Mouse (Mus musculus): ENCODE data around the gene Canx. TPM values are rescaled to one million over a fixed set of nuclear protein-coding genes. Genes with fewer than 3 reads are reported as not detected.
"Not testable (repeated sequence)": the region's sequence is repeated elsewhere in the genome, so short reads cannot be mapped to it uniquely, and the experiment has no call there.

Gene Canx
- polyA plus RNA-seq, 1 experiment from 2014 or later = 308 TPM

DNA sequence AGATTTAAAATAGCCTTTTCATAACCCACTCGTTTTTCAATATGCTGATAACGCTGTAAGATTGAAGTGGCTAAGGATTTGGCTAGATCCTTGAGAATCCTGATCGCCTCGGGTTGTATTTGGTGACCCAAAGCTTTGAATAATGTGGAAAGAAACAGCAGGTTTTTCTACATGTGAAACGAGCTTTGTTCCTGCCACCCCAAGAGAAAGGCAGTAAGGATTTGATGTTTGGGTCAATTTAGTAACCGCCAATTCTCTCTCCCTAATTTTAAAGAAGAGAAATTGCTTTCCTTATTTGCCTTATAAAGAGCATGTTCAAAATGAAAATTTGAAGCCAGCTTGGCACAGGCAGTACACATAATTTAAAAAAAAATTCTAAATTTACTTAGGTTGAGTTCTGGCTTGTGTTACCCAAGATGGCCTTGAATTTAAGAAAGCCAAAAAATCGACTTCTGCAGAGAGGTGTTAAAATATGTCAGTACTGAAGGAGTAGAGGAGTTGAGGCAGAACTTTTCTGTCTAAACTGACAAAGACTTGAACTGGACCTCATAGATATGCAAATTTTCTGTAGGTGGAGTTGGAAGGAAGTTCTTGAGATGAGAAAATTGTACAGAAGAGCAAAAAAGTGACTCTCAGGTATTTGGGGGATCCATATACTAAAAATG, 961 bp upstream of the Canx start:
- H3K36me3 ChIP-seq = no peaks in the 10 kb centered on the region
- peak overlapping the region; percentile 68 for H3K4me2 ChIP-seq (replicated peaks)
- H3K27ac ChIP-seq = peak overlapping the region; percentile 88
- no peaks in the 10 kb centered on the region for H3K27me3 ChIP-seq
- no peak for ATAC-seq (ENCODE audit: low FRiP score)
- 8% methylated on average over 7 of the region's 7 CpGs for WGBS
- no peaks in the 10 kb centered on the region for H3K9me3 ChIP-seq (replicated peaks)
- H3K4me3 ChIP-seq = peak overlapping the region; percentile 86
- H3K4me1 ChIP-seq = peaks cover 25% of the 10 kb centered on the region
- H3K9ac ChIP-seq = peak overlapping the region; percentile 82

DNA sequence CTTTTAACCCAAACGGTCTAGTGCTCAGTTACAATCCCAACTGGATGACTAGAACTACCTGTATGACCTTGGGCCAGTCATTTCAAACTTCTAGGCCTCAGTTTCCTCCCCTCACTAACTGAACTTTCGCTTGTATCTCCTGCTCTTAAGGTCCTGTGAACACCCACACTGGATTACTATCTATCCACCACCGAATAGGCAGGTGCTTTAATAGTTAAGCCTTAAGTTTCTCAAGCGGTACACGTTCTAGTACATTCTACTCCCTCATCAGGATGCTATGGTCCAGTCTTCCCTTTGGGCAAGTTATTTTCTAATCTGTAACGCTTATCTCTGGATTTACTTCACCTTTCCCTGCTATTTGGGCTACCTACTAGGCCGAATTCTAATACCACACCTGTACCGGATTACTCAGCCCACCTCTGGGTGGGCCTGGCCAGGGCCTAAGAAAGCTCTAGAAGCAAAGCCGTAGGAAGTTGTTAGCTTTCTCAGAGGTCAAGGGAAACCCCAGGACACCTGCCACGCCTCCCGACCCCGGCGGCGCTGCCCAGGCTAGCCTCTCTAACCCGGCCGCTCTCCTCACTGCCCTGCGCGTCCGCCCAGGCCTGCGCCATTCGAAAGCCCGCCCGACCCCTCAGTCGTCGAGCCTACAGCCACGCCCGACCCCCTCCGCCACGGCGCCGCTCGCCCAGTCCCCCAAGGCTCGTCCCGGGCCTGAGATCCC, 562 bp downstream of the Canx start:
- no peaks in the 10 kb centered on the region for H3K27me3 ChIP-seq
- peaks cover 25% of the 10 kb centered on the region for H3K4me1 ChIP-seq
- no peaks in the 10 kb centered on the region for H3K9me3 ChIP-seq (replicated peaks)
- H3K4me3 ChIP-seq = peak overlapping the region; percentile 86
- H3K4me2 ChIP-seq (replicated peaks) = peak overlapping the region; percentile 82
- peak overlapping the region; percentile 84 for H3K9ac ChIP-seq
- H3K27ac ChIP-seq = peak overlapping the region; percentile 84
- H3K36me3 ChIP-seq = 0 out of 2 replicates have a peak, but pooled peaks cover under 1% of the 10 kb centered on the region
- ATAC-seq (ENCODE audit: low FRiP score) = peak; percentile 83
- WGBS = 2% methylated on average over 34 of the region's 34 CpGs

DNA sequence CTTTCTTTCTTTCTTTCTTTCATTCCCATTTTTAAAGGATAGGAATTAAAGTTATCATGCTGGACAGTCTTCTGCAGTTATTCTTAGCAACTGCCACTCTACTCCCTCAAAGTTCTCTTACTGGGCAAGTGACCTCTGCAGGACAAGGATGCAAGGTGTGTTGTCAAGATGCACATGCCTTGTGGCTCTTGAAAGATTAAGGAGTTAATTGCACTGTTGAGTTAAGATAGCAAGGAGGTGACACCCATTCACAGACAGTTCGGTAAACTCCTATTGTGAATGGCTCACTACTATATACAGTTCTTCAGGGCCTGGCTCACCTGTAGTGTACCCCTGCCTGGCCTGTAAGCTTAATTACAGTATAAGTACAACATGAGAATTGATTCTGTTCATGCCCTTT, 1.6 kb downstream of the Canx start:
- peak overlapping the region; percentile 86 for H3K4me3 ChIP-seq

DNA sequence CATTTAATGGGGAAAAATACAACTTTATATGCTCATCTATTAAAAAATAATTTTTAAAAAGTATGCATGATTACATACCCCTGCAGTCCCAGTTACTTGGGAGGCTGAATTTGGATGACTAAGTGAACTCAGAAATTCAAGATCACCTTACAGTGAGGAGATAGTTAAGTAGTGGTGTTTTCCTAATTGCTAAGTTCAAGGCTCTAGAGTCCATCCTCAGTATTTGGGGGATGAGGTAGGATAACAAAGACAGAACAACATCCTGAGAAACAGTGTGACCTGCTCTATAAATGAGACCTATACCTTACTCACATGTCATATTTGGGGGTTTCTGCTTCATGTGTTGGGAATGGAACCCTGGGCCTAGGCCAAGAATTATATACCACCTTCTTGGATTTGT, 3.1 kb downstream of the Canx start:
- Histone ChIP-seq H3K9me3 (replicated peaks) (no peaks in the 10 kb centered on the region), H3K27ac (no peak overlapping the region), H3K9ac (no peak overlapping the region), H3K4me1 (peaks cover 25% of the 10 kb centered on the region), H3K36me3 (peaks cover 10% of the 10 kb centered on the region), H3K4me2 (replicated peaks) (0 out of 2 replicates have a peak overlapping the region, but pooled peaks have one; percentile 6), H3K27me3 (no peaks in the 10 kb centered on the region), H3K4me3 (no peak overlapping the region)
- ATAC-seq (ENCODE audit: low FRiP score) = no peak

More for the DNA sequence above, 1.6 kb downstream of the Canx start:
- H3K9ac ChIP-seq = peak overlapping the region; percentile 84
- no peak for ATAC-seq (ENCODE audit: low FRiP score)
- no peak overlapping the region for H3K27ac ChIP-seq
- peaks cover 8% of the 10 kb centered on the region for H3K36me3 ChIP-seq
- no peaks in the 10 kb centered on the region for H3K9me3 ChIP-seq (replicated peaks)
- H3K4me1 ChIP-seq = peaks cover 25% of the 10 kb centered on the region
- 53% methylated on average over 1 of the region's 1 CpGs for WGBS
- H3K27me3 ChIP-seq = no peaks in the 10 kb centered on the region
- H3K4me2 ChIP-seq (replicated peaks) = peak overlapping the region; percentile 82

DNA sequence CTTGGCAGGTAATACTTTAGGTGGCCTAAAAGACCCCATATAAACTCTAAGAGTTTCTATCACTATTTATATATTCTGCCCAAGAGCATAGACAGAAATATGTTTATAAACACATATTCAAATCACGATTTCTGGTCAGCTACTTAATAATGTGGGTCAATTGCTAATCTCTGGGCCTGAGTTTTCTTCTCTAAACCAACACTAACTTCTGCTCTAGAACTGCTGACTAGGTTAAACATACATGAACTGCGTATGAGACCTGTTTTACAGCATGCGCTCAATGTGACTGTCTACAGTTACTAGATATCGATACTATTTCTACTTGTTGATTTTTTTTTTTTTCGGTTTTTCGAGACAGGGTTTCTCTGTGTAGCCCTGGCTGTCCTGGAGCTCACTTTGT, 4.2 kb downstream of the Canx start:
- no peak for ATAC-seq (ENCODE audit: low FRiP score)
- no peak overlapping the region for H3K9ac ChIP-seq
- H3K9me3 ChIP-seq (replicated peaks) = no peaks in the 10 kb centered on the region
- H3K4me1 ChIP-seq = peaks cover 20% of the 10 kb centered on the region
- no peak overlapping the region for H3K27ac ChIP-seq
- no peaks in the 10 kb centered on the region for H3K27me3 ChIP-seq
- WGBS = 98% methylated on average over 6 of the region's 6 CpGs
- peaks cover 10% of the 10 kb centered on the region for H3K36me3 ChIP-seq
- H3K4me2 ChIP-seq (replicated peaks) = no peak overlapping the region
- H3K4me3 ChIP-seq = no peak overlapping the region

DNA sequence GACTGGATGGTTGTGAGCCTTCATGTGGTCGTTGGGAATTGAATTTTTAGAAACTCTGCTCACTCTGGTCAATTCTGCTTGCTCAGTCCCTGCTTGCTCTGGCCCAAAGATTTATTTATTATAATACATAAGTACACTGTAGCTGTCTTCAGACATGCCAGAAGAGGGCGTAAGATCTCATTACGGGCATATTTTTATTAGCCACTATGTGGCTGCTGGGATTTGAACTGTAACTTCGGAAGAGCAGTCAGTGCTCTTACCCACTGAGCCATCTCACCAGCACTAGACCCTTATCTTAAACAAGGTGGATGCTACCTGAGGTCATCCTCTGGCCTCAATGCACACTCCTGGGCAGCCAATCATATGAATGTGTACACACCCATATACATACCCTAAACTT, 6.1 kb downstream of the Canx start:
- not testable (repeated sequence) for H3K27me3 ChIP-seq; H3K4me2 ChIP-seq (replicated peaks); H3K9me3 ChIP-seq (replicated peaks); H3K27ac ChIP-seq; H3K4me3 ChIP-seq; H3K9ac ChIP-seq; ATAC-seq (ENCODE audit: low FRiP score)
- 84% methylated on average over 4 of the region's 4 CpGs for WGBS
- H3K36me3 ChIP-seq = peaks cover 10% of the 10 kb centered on the region
- H3K4me1 ChIP-seq = peaks cover 16% of the 10 kb centered on the region

DNA sequence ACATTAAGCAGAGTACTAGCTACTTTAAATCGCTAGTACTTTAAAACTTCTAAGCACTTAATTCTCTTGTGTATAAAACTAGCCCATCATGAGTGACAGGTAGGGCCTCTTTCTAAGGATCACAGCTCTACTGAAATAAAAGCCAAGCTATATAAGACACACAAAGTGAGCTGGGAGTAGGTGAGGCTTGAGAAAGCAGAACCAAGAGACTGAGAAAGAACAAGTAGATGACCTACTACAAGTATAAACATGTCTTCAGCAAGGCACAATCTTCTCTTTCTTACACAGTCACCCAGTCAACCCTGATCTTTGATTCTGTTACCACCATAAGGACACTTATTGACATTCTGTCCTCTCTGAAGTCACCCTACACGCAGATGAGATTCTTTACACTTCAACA, 12.7 kb downstream of the Canx start:
- Histone ChIP-seq H3K27me3 (no peaks in the 10 kb centered on the region), H3K9me3 (replicated peaks) (no peaks in the 10 kb centered on the region), H3K9ac (no peak overlapping the region), H3K4me3 (no peak overlapping the region), H3K36me3 (peaks cover 28% of the 10 kb centered on the region), H3K4me1 (no peaks in the 10 kb centered on the region), H3K27ac (no peak overlapping the region), H3K4me2 (replicated peaks) (no peak overlapping the region)
- WGBS = 88% methylated on average over 2 of the region's 2 CpGs
- no peak for ATAC-seq (ENCODE audit: low FRiP score)

DNA sequence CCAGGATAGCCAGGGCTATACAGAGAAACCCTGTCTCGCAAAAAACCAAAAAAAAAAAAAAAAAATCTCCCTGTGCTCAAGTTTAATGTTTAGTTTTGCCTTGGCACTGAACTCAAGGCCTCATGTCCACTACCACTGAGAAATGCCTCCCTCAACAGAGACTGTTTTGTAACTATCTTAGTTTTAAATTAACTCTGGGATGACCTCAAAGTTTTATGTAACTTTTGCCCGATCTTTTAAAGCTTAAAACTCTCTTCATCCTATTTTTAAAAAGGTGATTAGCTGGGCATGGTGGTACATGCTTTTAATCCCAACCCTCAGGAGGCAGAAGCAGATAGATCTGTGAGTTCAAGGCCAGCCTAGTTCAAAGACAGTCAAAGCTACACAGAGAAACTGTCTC, 22.1 kb downstream of the Canx start:
- H3K36me3 ChIP-seq = peaks cover 80% of the 10 kb centered on the region
- 88% methylated on average over 2 of the region's 2 CpGs for WGBS

DNA sequence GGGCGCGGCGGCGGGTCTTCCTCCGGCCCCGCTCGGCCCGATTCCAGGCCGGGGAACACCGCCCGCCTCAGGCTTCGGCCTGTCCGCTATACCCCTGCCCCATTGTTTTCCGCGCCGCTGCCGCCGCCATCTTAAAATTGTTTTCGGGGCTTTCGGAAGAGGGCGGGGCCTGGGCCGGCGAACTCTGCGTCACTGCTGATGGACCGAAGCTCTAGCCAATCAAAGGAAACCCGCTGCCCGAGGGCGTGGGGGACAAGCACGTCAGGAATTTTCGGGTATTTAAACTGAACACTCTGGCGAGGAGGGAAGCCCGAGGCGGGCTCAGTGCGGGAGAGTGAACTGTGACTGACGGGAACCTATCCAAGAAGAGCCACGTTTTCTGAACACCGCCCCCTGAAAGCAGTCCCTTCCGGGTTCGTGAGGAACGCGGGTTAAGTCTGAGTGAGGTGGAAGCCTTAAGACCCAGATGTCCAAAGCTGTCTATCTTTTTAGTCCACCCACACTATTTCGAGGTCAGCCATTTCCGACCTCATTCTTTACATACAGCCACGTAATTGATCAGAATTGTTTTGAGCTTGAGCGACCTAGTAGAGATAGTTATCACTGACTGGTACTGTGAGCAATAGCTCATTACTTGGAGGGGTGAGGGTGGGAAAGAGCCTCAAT, 33.1 kb downstream of the Canx start, which contains the start of gene Maml1:
Gene Maml1 (minus strand): TSS at position 122 of the 666 bp plus-strand sequence.
- under 1% methylated on average over 45 of the region's 45 CpGs for WGBS
- no peaks in the 10 kb centered on the region for H3K27me3 ChIP-seq
- no peaks in the 10 kb centered on the region for H3K9me3 ChIP-seq (replicated peaks)
- peaks cover 31% of the 10 kb centered on the region for H3K36me3 ChIP-seq
- peak; percentile 99 for ATAC-seq (ENCODE audit: low FRiP score)
- H3K4me1 ChIP-seq = peaks cover 15% of the 10 kb centered on the region
- peak within 1 kb of the TSS; percentile 98 for H3K9ac ChIP-seq
- H3K4me2 ChIP-seq (replicated peaks) = peak within 1 kb of the TSS; percentile 82
- peak within 1 kb of the TSS; percentile 98 for H3K27ac ChIP-seq
- H3K4me3 ChIP-seq = peak within 1 kb of the TSS; percentile 97

More for the DNA sequence above, 22.1 kb downstream of the Canx start:
- H3K4me2 ChIP-seq (replicated peaks) = no peak overlapping the region
- no peaks in the 10 kb centered on the region for H3K4me1 ChIP-seq
- H3K27ac ChIP-seq = no peak overlapping the region
- no peaks in the 10 kb centered on the region for H3K27me3 ChIP-seq
- ATAC-seq (ENCODE audit: low FRiP score) = no peak
- no peak overlapping the region for H3K4me3 ChIP-seq
- H3K9me3 ChIP-seq (replicated peaks) = no peaks in the 10 kb centered on the region
- no peak overlapping the region for H3K9ac ChIP-seq

DNA sequence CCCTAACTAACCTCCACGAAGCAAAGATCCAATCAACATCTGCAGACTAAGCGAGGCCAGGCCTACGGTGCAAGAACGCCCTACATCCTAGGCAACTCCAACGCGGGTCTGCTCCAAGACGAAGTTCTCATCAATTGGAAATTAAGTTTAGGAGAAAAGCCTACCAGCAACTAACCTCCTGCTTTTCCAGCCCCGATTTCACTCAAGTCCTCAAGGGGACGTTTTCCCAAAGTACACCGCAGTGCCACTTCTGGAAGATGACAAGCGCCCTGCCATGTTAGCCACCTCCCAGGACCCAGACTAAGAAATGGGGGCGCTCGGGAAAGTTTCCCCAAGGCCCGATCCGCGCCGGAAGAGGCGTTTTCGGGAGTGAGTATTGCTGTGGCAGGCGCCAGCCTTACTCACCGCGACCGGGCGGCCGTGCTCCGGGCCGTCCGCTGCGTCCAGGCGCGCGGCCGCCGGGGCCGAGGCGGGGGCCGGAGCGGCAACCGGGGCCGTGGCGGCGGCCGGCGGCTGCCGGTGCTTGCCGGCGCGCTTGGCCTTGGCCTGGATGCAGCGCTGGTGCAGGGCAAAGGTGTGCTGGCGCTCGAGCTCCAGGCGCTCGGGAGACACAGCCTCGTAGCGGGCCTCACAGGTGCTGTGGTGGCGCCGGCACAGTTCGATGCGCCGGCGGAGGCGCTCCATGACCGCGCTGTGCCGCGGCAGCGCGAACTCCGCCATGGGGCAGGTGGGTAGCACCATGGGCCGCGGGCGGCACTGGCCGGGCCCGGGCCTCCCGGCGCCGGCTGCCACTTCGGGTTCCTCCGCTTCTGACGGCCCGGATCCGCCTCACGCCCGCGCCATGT, 33.9 kb downstream of the Canx start:
- H3K4me3 ChIP-seq = peak overlapping the region; percentile 97
- peak overlapping the region; percentile 98 for H3K9ac ChIP-seq
- peaks cover 15% of the 10 kb centered on the region for H3K4me1 ChIP-seq
- ATAC-seq (ENCODE audit: low FRiP score) = peak; percentile 89
- H3K27me3 ChIP-seq = no peaks in the 10 kb centered on the region
- peaks cover 28% of the 10 kb centered on the region for H3K36me3 ChIP-seq
- H3K27ac ChIP-seq = peak overlapping the region; percentile 98
- under 1% methylated on average over 79 of the region's 85 CpGs for WGBS
- no peaks in the 10 kb centered on the region for H3K9me3 ChIP-seq (replicated peaks)
- H3K4me2 ChIP-seq (replicated peaks) = peak overlapping the region; percentile 82

DNA sequence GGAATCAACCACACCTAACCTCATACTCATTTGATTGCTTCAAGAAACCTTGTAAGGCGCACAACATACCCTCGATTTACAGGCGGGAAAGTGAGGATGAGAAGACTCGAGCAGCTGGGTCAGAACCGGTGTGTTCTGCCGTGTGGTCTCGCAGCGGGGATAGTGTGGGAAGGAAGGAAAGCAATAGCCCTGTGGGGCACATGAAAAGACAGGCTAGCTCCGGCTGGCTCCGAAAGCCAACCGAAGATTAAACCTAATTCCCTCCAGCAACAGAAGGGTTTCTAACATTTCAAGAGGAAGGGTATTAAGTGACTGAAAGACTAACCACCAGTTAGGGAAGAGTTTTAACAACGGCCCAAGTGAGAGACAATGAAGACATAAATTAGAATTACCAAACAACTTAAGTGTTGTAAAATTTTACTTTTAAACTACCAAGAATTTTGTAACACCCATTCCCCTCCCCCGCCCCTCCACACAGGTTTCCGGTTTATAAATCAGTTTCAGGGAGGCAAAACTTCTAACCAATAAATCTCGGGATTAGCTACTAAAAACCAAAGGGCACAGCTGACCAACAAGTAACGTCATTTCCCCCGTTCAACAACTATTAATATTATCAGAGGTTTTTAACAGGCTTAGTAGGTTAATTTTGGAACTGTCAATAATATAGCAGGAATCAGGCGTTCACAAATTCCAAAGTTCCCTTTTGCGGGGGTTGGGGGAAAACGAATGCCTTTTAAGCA, 34.8 kb downstream of the Canx start:
- WGBS = 26% methylated on average over 20 of the region's 20 CpGs
- Histone ChIP-seq H3K9ac (peak overlapping the region; percentile 98), H3K36me3 (peaks cover 31% of the 10 kb centered on the region), H3K4me3 (peak overlapping the region; percentile 97), H3K4me1 (peaks cover 15% of the 10 kb centered on the region), H3K27ac (peak overlapping the region; percentile 98; the same call in 1 of the 2 replicates), H3K4me2 (replicated peaks) (peak overlapping the region; percentile 82), H3K27me3 (no peaks in the 10 kb centered on the region), H3K9me3 (replicated peaks) (no peaks in the 10 kb centered on the region)
- ATAC-seq (ENCODE audit: low FRiP score) = no peak

Measured in hindbrain, embryonic 12.5 days (tissue).